Mouse (Mus musculus): Measurements from ENCODE around the gene Tmem87b. TPM values are rescaled to one million over a fixed set of nuclear protein-coding genes. Genes with fewer than 3 reads are reported as not detected.

The Tmem87b gene
- polyA plus RNA-seq, 1 experiment from 2014 or later: 28.3 TPM

DNA sequence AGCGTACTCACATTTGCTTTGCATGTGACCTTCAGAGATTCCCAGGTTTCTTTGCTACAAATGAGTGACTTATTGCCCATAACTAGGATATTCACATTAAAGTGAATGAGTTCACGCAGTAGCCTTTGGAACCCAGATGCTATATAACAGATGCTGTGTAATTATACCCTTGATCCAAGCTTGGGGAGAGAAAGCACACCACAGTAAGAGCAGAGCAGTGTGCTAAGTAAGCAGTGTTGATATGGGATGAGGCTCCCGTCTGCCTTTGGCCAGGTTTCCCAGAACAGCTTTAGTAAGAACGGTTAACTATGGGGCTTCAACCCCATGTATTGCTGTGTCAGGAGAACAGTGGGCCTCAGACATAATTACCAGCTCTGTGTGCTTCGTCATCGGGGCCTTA, 24.0 kb upstream of the Tmem87b start:
- no peak overlapping the region for H3K4me3 ChIP-seq
- no peaks in the 10 kb centered on the region for H3K9me3 ChIP-seq (replicated peaks)
- no peaks in the 10 kb centered on the region for H3K27me3 ChIP-seq (ENCODE audit: low read depth, poor library complexity, severe bottlenecking)
- peaks cover 94% of the 10 kb centered on the region for H3K36me3 ChIP-seq
- 87% methylated on average over 6 of the region's 6 CpGs for WGBS
- no peak for DNase-seq (ENCODE audit: low spot score)
- no peaks in the 10 kb centered on the region for H3K4me1 ChIP-seq
- H3K27ac ChIP-seq: no peak overlapping the region

DNA sequence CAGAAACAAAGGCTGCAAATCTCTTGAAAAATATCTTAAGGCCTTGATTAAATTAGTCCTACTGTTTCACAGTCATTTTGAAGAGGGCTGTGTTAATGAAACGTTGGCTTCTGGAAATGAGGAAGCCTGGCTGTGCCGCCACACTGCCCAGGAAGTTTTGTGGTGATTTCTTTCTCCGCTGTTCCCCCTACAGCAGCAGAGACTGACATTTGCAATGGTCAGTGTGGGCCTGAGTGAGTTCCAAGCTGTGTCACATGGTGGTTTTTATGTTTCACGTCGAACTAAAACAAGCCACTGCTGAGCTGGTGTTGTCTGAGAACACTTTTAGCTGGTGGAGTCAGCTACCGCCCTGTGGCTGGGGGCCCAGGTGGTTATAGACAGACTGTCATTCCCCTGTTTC, 21.5 kb upstream of the Tmem87b start:
- peaks cover 98% of the 10 kb centered on the region for H3K36me3 ChIP-seq

DNA sequence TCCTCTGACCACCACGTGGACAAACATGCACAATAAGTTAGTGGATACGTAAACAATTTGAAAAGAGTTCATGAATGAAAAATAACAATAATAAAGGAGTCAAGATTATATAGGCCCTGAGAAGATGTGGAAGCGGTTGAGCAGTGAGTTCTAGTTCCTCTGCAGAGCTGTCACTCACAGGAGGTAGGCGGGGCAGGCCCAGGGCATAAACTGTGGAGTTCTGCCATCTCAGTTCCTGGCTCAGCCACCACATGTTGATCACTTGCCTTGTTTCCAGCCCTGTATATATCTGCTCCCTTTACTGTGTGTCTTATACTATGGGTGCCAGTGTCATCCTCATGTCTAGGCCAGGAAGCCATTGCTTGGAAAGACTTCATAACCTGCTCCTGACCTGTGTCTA, 14.5 kb upstream of the Tmem87b start:
- 95% methylated on average over 4 of the region's 4 CpGs for WGBS
- Histone ChIP-seq H3K4me1 (no peaks in the 10 kb centered on the region), H3K9me3 (replicated peaks) (0 out of 2 replicates have a peak, but pooled peaks cover 2% of the 10 kb centered on the region), H3K27me3 (ENCODE audit: low read depth, poor library complexity, severe bottlenecking) (no peaks in the 10 kb centered on the region), H3K36me3 (peaks cover 53% of the 10 kb centered on the region), H3K27ac (no peak overlapping the region), H3K4me3 (no peak overlapping the region)
- no peak for DNase-seq (ENCODE audit: low spot score)

More for the DNA sequence above, 21.5 kb upstream of the Tmem87b start:
- H3K27ac ChIP-seq: no peak overlapping the region
- H3K4me3 ChIP-seq: no peak overlapping the region
- H3K9me3 ChIP-seq (replicated peaks): 0 out of 2 replicates have a peak, but pooled peaks cover 2% of the 10 kb centered on the region
- 87% methylated on average over 6 of the region's 6 CpGs for WGBS
- H3K27me3 ChIP-seq (ENCODE audit: low read depth, poor library complexity, severe bottlenecking): no peaks in the 10 kb centered on the region
- no peak for DNase-seq (ENCODE audit: low spot score)
- no peaks in the 10 kb centered on the region for H3K4me1 ChIP-seq

DNA sequence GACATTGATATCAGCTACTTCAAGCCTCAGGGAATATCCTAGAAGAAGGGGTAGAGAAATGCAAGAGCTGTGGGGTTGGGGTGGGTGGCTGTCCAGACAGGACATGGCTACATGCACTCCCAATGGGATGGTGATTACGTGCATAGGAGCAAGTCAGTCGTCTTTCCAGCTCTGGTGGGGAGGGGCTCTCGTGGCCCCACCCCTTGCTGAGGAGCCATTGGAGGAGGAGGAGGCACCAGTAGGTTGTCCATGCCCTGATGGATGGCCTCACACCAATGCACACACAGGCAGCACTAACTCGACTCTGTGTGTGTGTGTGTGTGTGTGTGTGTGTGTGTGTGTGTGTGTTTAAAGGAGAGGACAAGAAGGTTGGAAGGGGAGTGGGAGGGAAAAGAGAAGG, 12.6 kb upstream of the Tmem87b start:
- H3K4me3 ChIP-seq: no peak overlapping the region
- H3K4me1 ChIP-seq: no peaks in the 10 kb centered on the region
- H3K27ac ChIP-seq: no peak overlapping the region
- no peak for DNase-seq (ENCODE audit: low spot score)
- H3K36me3 ChIP-seq: peaks cover 34% of the 10 kb centered on the region
- H3K9me3 ChIP-seq (replicated peaks): 0 out of 2 replicates have a peak, but pooled peaks cover 2% of the 10 kb centered on the region
- H3K27me3 ChIP-seq (ENCODE audit: low read depth, poor library complexity, severe bottlenecking): no peaks in the 10 kb centered on the region
- WGBS: 73% methylated on average over 4 of the region's 4 CpGs

DNA sequence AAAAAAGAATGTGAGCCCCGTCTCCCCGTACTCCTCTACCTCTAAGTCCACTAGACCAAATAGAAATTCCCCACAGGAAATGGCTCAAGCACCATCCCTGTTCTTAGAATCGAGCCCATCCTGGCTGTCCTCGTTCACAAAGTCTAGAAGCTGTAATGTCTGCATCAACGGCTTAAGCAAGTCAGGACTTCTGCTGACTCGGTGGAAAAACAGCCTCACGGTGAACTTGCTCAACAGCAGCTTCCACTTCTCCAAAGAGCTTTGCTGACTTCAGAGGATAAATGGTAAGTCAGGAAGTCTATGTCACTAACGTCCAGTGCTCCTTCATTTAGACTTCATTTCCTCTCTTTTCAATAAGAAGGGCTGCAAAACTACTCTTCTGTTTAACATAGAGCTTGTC, 11.4 kb upstream of the Tmem87b start:
- Histone ChIP-seq H3K4me3 (no peak overlapping the region), H3K4me1 (no peaks in the 10 kb centered on the region), H3K27me3 (ENCODE audit: low read depth, poor library complexity, severe bottlenecking) (no peaks in the 10 kb centered on the region), H3K9me3 (replicated peaks) (no peaks in the 10 kb centered on the region), H3K27ac (no peak overlapping the region), H3K36me3 (peaks cover 22% of the 10 kb centered on the region)
- 80% methylated on average over 8 of the region's 8 CpGs for WGBS
- DNase-seq (ENCODE audit: low spot score): no peak

GRCm38 (mm10) chr2:128812761-128813160, 5.2 kb upstream of the Tmem87b start:
- no peak overlapping the region for H3K27ac ChIP-seq

GRCm38 (mm10) chr2:128816311-128816710, 1.6 kb upstream of the Tmem87b start:
- H3K36me3 ChIP-seq: no peaks in the 10 kb centered on the region
- WGBS: 73% methylated on average over 1 of the region's 1 CpGs
- no peak for DNase-seq (ENCODE audit: low spot score)
- no peak overlapping the region for H3K4me3 ChIP-seq
- H3K4me1 ChIP-seq: peaks cover 13% of the 10 kb centered on the region
- H3K27ac ChIP-seq: no peak overlapping the region
- H3K27me3 ChIP-seq (ENCODE audit: low read depth, poor library complexity, severe bottlenecking): no peaks in the 10 kb centered on the region
- H3K9me3 ChIP-seq (replicated peaks): no peaks in the 10 kb centered on the region

More at GRCm38 (mm10) chr2:128812761-128813160, 5.2 kb upstream of the Tmem87b start:
- Histone ChIP-seq H3K4me1 (peaks cover 3% of the 10 kb centered on the region; the same call in 1 of the 2 replicates), H3K4me3 (no peak overlapping the region), H3K9me3 (replicated peaks) (no peaks in the 10 kb centered on the region), H3K27me3 (ENCODE audit: low read depth, poor library complexity, severe bottlenecking) (no peaks in the 10 kb centered on the region), H3K36me3 (no peaks in the 10 kb centered on the region)
- WGBS: 25% methylated on average over 2 of the region's 2 CpGs
- no peak for DNase-seq (ENCODE audit: low spot score)

GRCm38 (mm10) chr2:128816916-128817315, 1.0 kb upstream of the Tmem87b start:
- 58% methylated on average over 6 of the region's 6 CpGs for WGBS
- Histone ChIP-seq H3K27me3 (ENCODE audit: low read depth, poor library complexity, severe bottlenecking) (no peaks in the 10 kb centered on the region), H3K4me1 (peaks cover 13% of the 10 kb centered on the region), H3K36me3 (no peaks in the 10 kb centered on the region), H3K9me3 (replicated peaks) (no peaks in the 10 kb centered on the region), H3K27ac (peak overlapping the region; percentile 42; the same call in 1 of the 2 replicates), H3K4me3 (peak overlapping the region; percentile 72)
- DNase-seq (ENCODE audit: low spot score): no peak

DNA sequence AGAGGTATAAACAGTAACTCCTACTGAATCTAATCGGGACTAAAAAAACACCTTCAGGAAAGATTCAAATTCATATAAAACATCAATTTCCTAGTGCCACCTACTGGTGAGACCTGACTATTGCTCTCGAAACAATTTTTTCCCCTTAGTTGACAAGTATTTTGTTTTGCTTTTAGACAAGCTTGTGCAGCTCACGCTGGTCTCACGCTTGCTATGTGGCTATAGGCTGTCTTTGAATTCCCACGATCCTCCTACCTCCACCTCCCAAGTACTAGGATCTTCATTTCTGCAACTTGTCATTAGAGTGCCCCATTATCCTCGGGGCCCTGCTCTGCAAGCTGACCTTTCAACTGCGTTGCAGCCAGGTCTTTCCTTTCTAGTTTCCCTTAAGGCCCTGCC, 532 bp upstream of the Tmem87b start:
- H3K27ac ChIP-seq: peak overlapping the region; percentile 86
- peak overlapping the region; percentile 72 for H3K4me3 ChIP-seq
- H3K27me3 ChIP-seq (ENCODE audit: low read depth, poor library complexity, severe bottlenecking): no peaks in the 10 kb centered on the region
- no peaks in the 10 kb centered on the region for H3K9me3 ChIP-seq (replicated peaks)
- no peak for DNase-seq (ENCODE audit: low spot score)
- H3K4me1 ChIP-seq: peaks cover 13% of the 10 kb centered on the region
- under 1% methylated on average over 7 of the region's 7 CpGs for WGBS
- H3K36me3 ChIP-seq: no peaks in the 10 kb centered on the region

DNA sequence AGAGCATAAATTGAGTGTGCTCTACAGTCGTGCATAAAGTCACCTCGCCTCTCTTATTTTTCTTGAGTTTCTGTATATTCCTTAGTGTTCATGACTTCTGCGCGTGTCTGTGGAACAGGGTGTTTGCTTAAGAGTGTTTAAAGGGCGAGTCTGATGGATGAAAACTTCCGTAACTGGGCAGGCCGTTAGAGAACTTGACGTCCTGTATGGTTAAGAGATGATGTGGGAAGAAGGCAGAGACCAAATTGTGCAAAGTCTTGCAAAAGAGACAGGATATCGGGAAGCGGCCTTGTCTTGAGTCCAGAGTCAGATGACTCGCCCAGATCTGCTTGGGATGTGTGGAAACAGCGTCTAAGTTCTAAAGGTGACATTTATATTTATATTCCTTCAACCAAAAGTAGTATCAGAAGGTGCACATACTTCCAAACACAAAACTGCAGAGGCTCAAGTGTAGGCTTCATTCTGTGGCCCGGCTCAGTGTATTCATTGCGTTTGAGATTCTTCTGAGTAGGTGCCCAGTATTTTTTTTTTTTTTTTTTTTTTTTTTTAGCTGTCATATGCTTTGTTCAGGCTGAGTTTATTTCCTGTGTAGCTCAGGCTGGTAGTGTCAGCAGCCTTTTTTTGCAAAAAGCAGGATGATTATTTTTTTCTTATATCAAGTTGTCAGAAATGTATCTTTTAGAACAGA, 1.2 kb downstream of the Tmem87b start:
- WGBS: 32% methylated on average over 14 of the region's 14 CpGs
- H3K27ac ChIP-seq: peak overlapping the region; percentile 86
- H3K27me3 ChIP-seq (ENCODE audit: low read depth, poor library complexity, severe bottlenecking): no peaks in the 10 kb centered on the region
- peaks cover 13% of the 10 kb centered on the region for H3K4me1 ChIP-seq
- peak overlapping the region; percentile 72 for H3K4me3 ChIP-seq
- DNase-seq (ENCODE audit: low spot score): peak; percentile 33
- H3K36me3 ChIP-seq: peaks cover 7% of the 10 kb centered on the region
- H3K9me3 ChIP-seq (replicated peaks): no peaks in the 10 kb centered on the region

DNA sequence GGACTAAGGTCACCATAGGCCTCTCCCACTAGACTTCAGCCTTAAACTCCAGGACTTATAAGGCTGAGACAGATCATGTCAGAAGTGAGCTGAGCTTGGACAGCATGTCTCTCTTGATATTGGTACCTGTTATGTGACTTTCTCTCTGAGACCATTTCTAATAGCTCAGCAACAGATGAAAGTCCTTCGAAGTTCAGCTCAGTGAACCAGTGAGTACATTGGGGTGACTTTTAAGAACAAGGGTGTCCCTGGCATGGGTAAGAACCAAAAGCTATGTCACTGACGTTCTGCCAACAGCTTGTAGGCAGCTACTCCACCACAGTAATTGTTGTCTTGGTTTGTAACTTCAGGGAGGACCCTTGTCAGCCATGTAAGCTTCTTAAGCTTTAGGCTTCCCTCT, 2.7 kb downstream of the Tmem87b start:
- Histone ChIP-seq H3K4me1 (peaks cover 13% of the 10 kb centered on the region), H3K4me3 (no peak overlapping the region), H3K27ac (no peak overlapping the region), H3K9me3 (replicated peaks) (no peaks in the 10 kb centered on the region), H3K36me3 (peaks cover 18% of the 10 kb centered on the region), H3K27me3 (ENCODE audit: low read depth, poor library complexity, severe bottlenecking) (no peaks in the 10 kb centered on the region)
- no peak for DNase-seq (ENCODE audit: low spot score)
- 64% methylated on average over 2 of the region's 2 CpGs for WGBS

DNA sequence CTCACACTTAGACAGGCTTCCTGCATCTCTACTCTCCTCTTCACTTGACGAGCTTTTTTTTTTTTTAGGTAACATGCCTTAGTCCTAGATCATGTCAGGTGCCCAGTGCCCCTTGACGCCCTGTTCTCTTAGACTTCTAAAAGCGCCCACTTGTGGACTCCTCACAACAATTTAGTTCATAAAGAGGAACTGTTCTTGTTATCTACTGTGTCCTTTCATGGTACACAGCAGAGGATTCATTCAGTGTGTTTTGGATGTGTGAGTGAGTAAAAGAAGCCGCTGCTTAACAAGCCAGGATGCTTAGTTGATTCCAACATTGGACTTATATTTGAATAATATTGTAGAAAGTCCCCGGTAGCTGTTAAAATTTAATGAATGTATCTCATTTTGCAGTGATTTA, 6.0 kb downstream of the Tmem87b start:
- 95% methylated on average over 5 of the region's 5 CpGs for WGBS
- no peak for DNase-seq (ENCODE audit: low spot score)
- H3K27ac ChIP-seq: no peak overlapping the region
- peaks cover 5% of the 10 kb centered on the region for H3K4me1 ChIP-seq
- no peaks in the 10 kb centered on the region for H3K27me3 ChIP-seq (ENCODE audit: low read depth, poor library complexity, severe bottlenecking)
- H3K9me3 ChIP-seq (replicated peaks): no peaks in the 10 kb centered on the region
- no peak overlapping the region for H3K4me3 ChIP-seq
- H3K36me3 ChIP-seq: peaks cover 43% of the 10 kb centered on the region

- no peaks in the 10 kb centered on the region for H3K27me3 ChIP-seq (ENCODE audit: low read depth, poor library complexity, severe bottlenecking)
- 95% methylated on average over 1 of the region's 1 CpGs for WGBS
- no peaks in the 10 kb centered on the region for H3K9me3 ChIP-seq (replicated peaks)
- no peak overlapping the region for H3K4me3 ChIP-seq
- H3K36me3 ChIP-seq: peaks cover 80% of the 10 kb centered on the region
- H3K4me1 ChIP-seq: no peaks in the 10 kb centered on the region
- no peak overlapping the region for H3K27ac ChIP-seq
- DNase-seq (ENCODE audit: low spot score): no peak
Observed at GRCm38 (mm10) chr2:128827787-128828186, 9.9 kb downstream of the Tmem87b start.

DNA sequence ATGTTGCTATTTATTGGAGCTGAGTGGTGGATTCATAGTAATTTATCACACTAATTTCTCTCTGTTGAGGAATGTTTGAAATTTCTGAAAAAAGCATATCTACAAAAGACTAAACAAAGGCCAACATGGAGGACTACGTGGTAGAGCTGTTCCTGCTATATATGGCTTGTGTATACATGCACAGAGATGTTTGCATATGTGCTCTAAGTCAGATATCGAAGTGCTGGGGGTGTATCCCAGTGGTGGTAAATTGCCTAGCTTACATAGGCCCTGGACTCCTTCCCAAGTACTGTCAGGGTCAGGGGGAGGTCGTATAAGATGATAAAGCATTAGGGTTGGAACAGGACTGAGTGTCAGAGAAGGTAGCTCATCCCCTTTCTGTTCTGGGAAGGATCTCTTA, 14.7 kb downstream of the Tmem87b start:
- H3K9me3 ChIP-seq (replicated peaks): no peaks in the 10 kb centered on the region
- H3K36me3 ChIP-seq: peaks cover 96% of the 10 kb centered on the region
- H3K4me3 ChIP-seq: no peak overlapping the region
- WGBS: 90% methylated on average over 3 of the region's 3 CpGs
- no peaks in the 10 kb centered on the region for H3K4me1 ChIP-seq
- no peak for DNase-seq (ENCODE audit: low spot score)
- H3K27me3 ChIP-seq (ENCODE audit: low read depth, poor library complexity, severe bottlenecking): no peaks in the 10 kb centered on the region
- H3K27ac ChIP-seq: no peak overlapping the region

Measured in limb, embryonic 10.5 days (tissue).